Mouse (Mus musculus) thymus, adult 2 months (tissue): ENCODE results near the gene Mrpl12.

Experiments used
- CTCF ChIP-seq: fragments of 200-500 bp; IDR thresholded peaks from 2 replicates; pipeline ENCODE4 v1.5.1; 2012; ENCODE audit warnings: mild to moderate bottlenecking, control low read depth, low read length, moderate library complexity, borderline replicate concordance; ENCODE audit not compliant: control insufficient read depth, poor library complexity, insufficient read depth; ENCODE audit errors: extremely low read depth
- POLR2A ChIP-seq: fragments of 200-500 bp; IDR thresholded peaks from 2 replicates; pipeline ENCODE4 v1.6.1; 2012; ENCODE audit warnings: mild to moderate bottlenecking, low read length, control low read depth, moderate library complexity; ENCODE audit not compliant: control insufficient read depth, poor library complexity, insufficient read depth; ENCODE audit errors: extremely low read depth

DNA sequence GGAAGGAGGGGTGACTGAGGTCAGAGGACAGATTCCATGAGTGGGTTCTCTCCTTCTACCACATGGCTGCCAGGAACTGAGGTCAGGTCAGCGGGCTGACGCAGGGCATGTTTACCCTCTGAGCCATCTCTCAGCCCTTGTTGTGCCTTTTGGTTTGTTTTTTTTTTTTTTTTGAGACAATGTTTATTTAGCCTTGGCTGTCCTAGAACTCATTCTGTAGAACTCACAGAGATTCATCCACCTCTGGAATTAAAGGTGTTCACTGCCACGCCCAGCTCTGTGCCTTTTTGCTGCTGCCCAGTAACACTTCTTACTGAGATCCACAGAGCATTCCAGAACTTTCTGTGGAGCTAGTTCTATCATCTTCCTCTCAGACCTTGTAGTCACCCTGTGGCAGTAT lies 21.2 kb downstream of the Mrpl12 start:
- TF ChIP-seq CTCF (no peak), POLR2A (no peak)
